Mouse (Mus musculus) testis, adult 2 months (tissue): ENCODE data around the gene Cdkal1. TPM values are rescaled to one million over a fixed set of nuclear protein-coding genes. Genes with fewer than 3 reads are reported as not detected.

Experiments used
- H3K27ac ChIP-seq: fragments of 200-500 bp; 2 replicates; pipeline ENCODE4 v1.5.1; 2012; ENCODE audit warnings: low read depth, low read length; ENCODE audit not compliant: control insufficient read depth, insufficient read depth
- H3K27me3 ChIP-seq: fragments of 200-500 bp; 2 replicates; pipeline ENCODE4 v1.6.1; 2012; ENCODE audit warnings: mild to moderate bottlenecking, low read length, moderate library complexity; ENCODE audit not compliant: control insufficient read depth, insufficient read depth
- H3K36me3 ChIP-seq: fragments of 200-500 bp; 2 replicates; pipeline ENCODE4 v1.6.1; 2012; ENCODE audit warnings: mild to moderate bottlenecking, low read length; ENCODE audit not compliant: control insufficient read depth, insufficient read depth
- H3K4me1 ChIP-seq: fragments of 200-500 bp; 2 replicates; pipeline ENCODE4 v1.6.1; 2012; ENCODE audit warnings: low read length; ENCODE audit not compliant: control insufficient read depth, insufficient read depth
- H3K4me3 ChIP-seq: fragments of 200-500 bp; 2 replicates; pipeline ENCODE4 v1.5.1; 2012; ENCODE audit warnings: low read depth, mild to moderate bottlenecking, low read length, moderate library complexity, mixed read lengths; ENCODE audit not compliant: control insufficient read depth
- CTCF ChIP-seq: fragments of 200-500 bp; IDR thresholded peaks from 2 replicates; pipeline ENCODE4 v1.5.1; 2012; ENCODE audit warnings: low read depth, mild to moderate bottlenecking, inconsistent platforms, low read length, moderate library complexity; ENCODE audit not compliant: control insufficient read depth, insufficient read depth, insufficient replicate concordance
- POLR2A ChIP-seq: fragments of 200-500 bp; IDR thresholded peaks from 2 replicates; pipeline ENCODE4 v1.6.1; 2012; ENCODE audit warnings: low read depth, mild to moderate bottlenecking, inconsistent platforms, low read length, moderate library complexity; ENCODE audit not compliant: control insufficient read depth
- polyA plus RNA-seq: library from polyadenylated mRNA; depleted of rRNA; stranded (reverse); fragments of >200 nt; gene quantifications from 2 replicates; pipeline ENCODE4 v1.2.3, GENCODE M21; 2012

The Cdkal1 gene
- polyA plus RNA-seq, 1 experiment = 14.3 TPM

- no peaks in the 10 kb centered on the region for H3K4me1 ChIP-seq
- no peaks in the 10 kb centered on the region for H3K27me3 ChIP-seq
- TF ChIP-seq CTCF (no peak), POLR2A (no peak)
- H3K27ac ChIP-seq = no peak overlapping the region
- H3K36me3 ChIP-seq = no peaks in the 10 kb centered on the region
- no peak overlapping the region for H3K4me3 ChIP-seq
These were observed 620.4 kb downstream of the Cdkal1 start for GRCm38 (mm10) chr13:29235065-29235464.

GRCm38 (mm10) chr13:29234442-29234841 is 621.0 kb downstream of the Cdkal1 start:
- no peak overlapping the region for H3K4me3 ChIP-seq
- H3K4me1 ChIP-seq = no peaks in the 10 kb centered on the region
- no peak overlapping the region for H3K27ac ChIP-seq
- TF ChIP-seq POLR2A (no peak), CTCF (no peak)
- no peaks in the 10 kb centered on the region for H3K27me3 ChIP-seq
- no peaks in the 10 kb centered on the region for H3K36me3 ChIP-seq

- H3K27ac ChIP-seq = no peak overlapping the region
- no peak overlapping the region for H3K4me3 ChIP-seq
- no peak for TF ChIP-seq POLR2A
- TF ChIP-seq CTCF = no peak
- no peaks in the 10 kb centered on the region for H3K36me3 ChIP-seq
- no peaks in the 10 kb centered on the region for H3K27me3 ChIP-seq
- no peaks in the 10 kb centered on the region for H3K4me1 ChIP-seq
These were observed 621.5 kb downstream of the Cdkal1 start for GRCm38 (mm10) chr13:29233970-29234369.

DNA sequence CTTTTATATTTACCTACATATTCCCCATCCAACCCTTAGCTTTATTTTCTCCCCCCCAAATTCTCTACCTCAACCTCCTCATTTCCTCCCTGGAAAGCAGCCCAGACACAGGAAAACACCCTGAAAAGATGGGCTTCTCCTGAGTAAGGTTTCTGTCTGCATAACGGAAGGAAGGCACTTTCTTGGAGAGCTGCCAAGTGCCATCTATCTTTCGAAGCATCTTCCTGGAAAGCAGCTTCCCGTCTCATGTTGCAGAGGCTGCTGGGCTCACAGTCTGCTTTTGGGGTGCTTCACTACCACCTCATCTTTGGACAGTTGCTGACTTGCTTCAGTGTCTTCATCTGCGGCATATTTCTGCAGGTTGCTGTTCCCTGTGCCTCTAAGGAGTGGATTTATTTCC is 622.8 kb downstream of the Cdkal1 start:
- no peaks in the 10 kb centered on the region for H3K4me1 ChIP-seq
- H3K36me3 ChIP-seq = no peaks in the 10 kb centered on the region
- H3K4me3 ChIP-seq = no peak overlapping the region
- no peak for TF ChIP-seq POLR2A
- TF ChIP-seq CTCF = no peak
- H3K27ac ChIP-seq = no peak overlapping the region
- H3K27me3 ChIP-seq = no peaks in the 10 kb centered on the region

DNA sequence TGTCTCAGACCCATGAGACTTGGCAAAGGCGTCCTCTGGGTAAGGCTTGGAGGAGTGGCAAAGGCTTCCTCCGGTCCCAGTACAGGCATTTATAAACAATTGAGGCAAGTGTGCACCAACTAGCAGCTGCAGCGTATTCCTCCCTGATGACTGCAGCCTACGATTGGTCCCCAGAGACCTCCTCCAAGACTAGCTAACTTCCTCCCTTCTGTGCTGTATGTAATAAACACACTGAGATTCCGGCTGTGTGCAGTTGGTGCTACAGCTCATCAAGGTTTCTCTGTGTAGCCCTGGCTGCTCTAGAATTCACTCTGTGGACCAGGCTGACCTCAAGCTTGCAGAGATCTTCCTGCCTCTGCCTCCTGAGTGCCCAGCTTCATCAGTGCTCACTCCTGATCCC is 630.7 kb downstream of the Cdkal1 start:
- Histone ChIP-seq H3K27me3 (no peaks in the 10 kb centered on the region), H3K36me3 (no peaks in the 10 kb centered on the region), H3K4me3 (no peak overlapping the region), H3K27ac (no peak overlapping the region), H3K4me1 (no peaks in the 10 kb centered on the region)
- TF ChIP-seq POLR2A (no peak), CTCF (no peak)

GRCm38 (mm10) chr13:29222261-29222838 is 633.1 kb downstream of the Cdkal1 start:
- TF ChIP-seq CTCF = no peak
- TF ChIP-seq POLR2A = no peak
- no peaks in the 10 kb centered on the region for H3K36me3 ChIP-seq
- no peaks in the 10 kb centered on the region for H3K27me3 ChIP-seq
- no peaks in the 10 kb centered on the region for H3K4me1 ChIP-seq
- no peak overlapping the region for H3K27ac ChIP-seq
- H3K4me3 ChIP-seq = no peak overlapping the region

GRCm38 (mm10) chr13:29221646-29222045 is 633.8 kb downstream of the Cdkal1 start:
- no peak for TF ChIP-seq POLR2A
- no peak for TF ChIP-seq CTCF
- Histone ChIP-seq H3K4me1 (no peaks in the 10 kb centered on the region), H3K27me3 (no peaks in the 10 kb centered on the region), H3K4me3 (no peak overlapping the region), H3K27ac (no peak overlapping the region), H3K36me3 (no peaks in the 10 kb centered on the region)
